Mouse (Mus musculus) fat pad, adult 2 months (tissue): ENCODE measurements around the gene Olfr1294.

ENCODE experiments used
- DNase-seq: peaks from one replicate; pipeline ENCODE4 v3.0.0-alpha.2; 2011; ENCODE audit warnings: low read depth, low spot score; ENCODE audit errors: extremely low read depth

The Olfr1294 gene

DNA sequence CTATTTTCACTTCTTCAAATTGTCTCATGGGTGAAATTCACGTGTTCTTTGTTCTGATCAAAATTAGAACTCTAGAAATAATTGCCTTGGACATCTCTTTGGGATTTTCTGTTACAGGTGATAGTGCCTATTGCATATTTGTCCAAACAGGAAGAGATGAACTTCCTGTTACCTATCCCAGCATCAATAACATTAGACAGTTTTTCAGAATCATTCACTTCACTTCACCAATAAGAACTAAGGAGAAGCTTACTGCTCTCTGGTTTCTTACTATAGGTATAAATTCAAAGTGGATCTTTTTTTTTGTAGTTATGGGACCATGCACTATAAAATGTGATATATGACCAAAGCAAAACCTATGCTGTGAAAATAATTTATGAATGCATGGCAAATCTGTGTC lies at the start of gene Olfr1294:
Olfr1294 (minus strand) TSS at position 101 of the 400 bp plus-strand sequence.
- DNase-seq: no peak

DNA sequence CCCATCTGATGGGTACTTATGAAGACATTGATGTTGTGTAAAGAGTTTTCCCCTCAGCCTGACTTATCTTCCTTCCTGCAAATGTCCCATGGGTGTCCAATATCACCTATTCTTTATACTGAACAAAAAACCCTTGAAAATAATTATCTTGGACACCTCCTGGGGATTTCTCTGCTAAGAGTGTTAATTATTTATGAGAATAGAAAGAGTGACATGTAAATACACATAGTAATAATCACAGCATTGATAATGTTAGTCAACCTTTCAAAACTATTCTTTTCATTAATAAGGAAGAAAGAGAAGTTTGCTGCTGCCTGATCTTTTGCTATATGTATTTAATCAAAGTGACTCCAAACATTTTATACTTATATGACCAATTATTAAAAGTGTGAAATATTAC lies 29.5 kb upstream of the Olfr1294 start, which contains the start of gene Olfr1295:
Olfr1295 (minus strand) TSS at position 101 of the 400 bp plus-strand sequence.
- DNase-seq: no peak

DNA sequence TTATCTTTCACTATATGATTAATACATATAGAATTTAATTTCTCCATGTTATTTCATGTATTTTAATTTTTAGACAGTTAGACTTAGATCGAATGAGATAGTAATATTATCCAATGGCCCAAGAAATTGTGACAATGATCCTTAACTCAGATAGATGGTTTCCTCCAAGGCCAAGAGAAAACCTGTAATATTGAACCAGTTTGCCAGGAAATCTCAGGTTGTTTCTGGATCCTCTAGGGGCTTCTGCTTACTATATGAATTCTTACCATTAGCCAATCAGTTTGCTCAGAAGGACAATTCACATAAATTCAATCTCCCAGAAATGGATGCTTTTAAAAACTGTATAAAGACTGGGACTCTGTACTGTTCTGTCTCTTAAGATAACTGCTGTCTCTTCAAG lies 15.2 kb downstream of the Olfr1294 start, which contains the start of gene Olfr1293-ps:
Olfr1293-ps (plus strand) TSS at position 301 of the 400 bp plus-strand sequence.
- DNase-seq: no peak

DNA sequence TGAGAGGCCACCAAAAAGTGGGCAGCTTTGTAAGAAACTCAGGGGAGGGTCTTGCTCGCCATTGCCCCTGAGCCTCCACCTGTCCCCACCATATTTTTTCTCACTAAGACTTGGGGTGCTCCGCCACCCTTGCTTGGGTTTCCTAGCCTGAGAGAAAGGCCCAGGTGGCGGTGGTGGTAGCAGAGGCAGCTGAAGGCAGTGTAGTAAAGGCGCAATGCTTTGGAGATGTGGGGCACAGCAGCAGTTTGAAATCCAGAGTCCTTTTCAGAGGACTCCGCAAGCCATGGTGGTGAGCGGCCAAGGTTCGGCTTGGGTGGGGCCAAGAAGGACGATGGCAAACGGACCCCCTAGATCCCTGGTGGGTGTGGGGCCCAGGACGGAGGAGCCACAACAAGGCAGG lies 22.6 kb downstream of the Olfr1294 start:
- DNase-seq: no peak

GRCm38 (mm10) chr2:111496880-111497279 lies 43.2 kb downstream of the Olfr1294 start, which contains the start of gene Olfr1291-ps1:
TSS of gene Olfr1291-ps1 (plus strand) at chr2:111497180.
- no peak for DNase-seq

- no peak for DNase-seq
Observed at GRCm38 (mm10) chr2:111493729-111494128, 46.4 kb downstream of the Olfr1294 start, which contains the start of gene Olfr1290. TSS of gene Olfr1290 (minus strand) at chr2:111493829.
